Mouse (Mus musculus) heart, embryonic 13.5 days (tissue): ENCODE measurements around the gene Smg7. TPM values are rescaled to one million over a fixed set of nuclear protein-coding genes. Genes with fewer than 3 reads are reported as not detected.
A peak's percentile ranks its signal among the peaks of the same experiment; 100 is the strongest.

Source experiments
- ATAC-seq: fragments of 200-750 bp; cut with Nextera tagmentation; 2 replicates; pipeline ENCODE4 v1.8.0; 2017; ENCODE audit warnings: moderate TSS enrichment; ENCODE audit not compliant: insufficient number of reproducible peaks, low FRiP score, low TSS enrichment; ENCODE audit errors: extremely low read depth
- H3K27ac ChIP-seq: fragments of 300-500 bp; sonication (generic); replicated peaks from 2 replicates; pipeline ENCODE4 v1.5.1; 2015; ENCODE audit warnings: moderate library complexity, mild to moderate bottlenecking, inconsistent platforms
- H3K27me3 ChIP-seq: fragments of 300-500 bp; sonication (generic); replicated peaks from 2 replicates; pipeline ENCODE4 v1.6.1; 2015; ENCODE audit warnings: mild to moderate bottlenecking, inconsistent platforms
- H3K36me3 ChIP-seq: fragments of 300-500 bp; sonication (generic); 2 replicates; pipeline ENCODE4 v1.6.1; 2015; ENCODE audit warnings: mild to moderate bottlenecking, inconsistent platforms
- H3K4me1 ChIP-seq: fragments of 300-500 bp; sonication (generic); 2 replicates; pipeline ENCODE4 v1.6.1; 2015; ENCODE audit warnings: inconsistent platforms
- H3K4me2 ChIP-seq: fragments of 300-500 bp; sonication (generic); 2 replicates; pipeline ENCODE4 v1.6.1; 2015; ENCODE audit warnings: inconsistent platforms, mild to moderate bottlenecking, moderate library complexity
- H3K4me3 ChIP-seq: fragments of 300-500 bp; sonication (generic); 2 replicates; pipeline ENCODE4 v1.5.1; 2015; ENCODE audit warnings: moderate library complexity, mild to moderate bottlenecking, inconsistent platforms
- H3K9ac ChIP-seq: fragments of 300-500 bp; sonication (generic); 2 replicates; pipeline ENCODE4 v1.6.1; 2015; ENCODE audit warnings: inconsistent platforms, mild to moderate bottlenecking, moderate library complexity
- H3K9me3 ChIP-seq: fragments of 300-500 bp; sonication (generic); 2 replicates; pipeline ENCODE4 v1.6.1; 2016; ENCODE audit warnings: inconsistent platforms
- WGBS: fragments of 180-500 bp; shearing (Covaris S2); methylation state at CpG from one replicate; pipeline ENCODE4 v1.1.7; 2015; ENCODE audit warnings: mixed read lengths; 5-methylcytosine and 5-hydroxymethylcytosine counted together
- polyA plus RNA-seq: library from polyadenylated mRNA; unstranded; fragments of >200 nt; fragmentation: Nextera tagmentation; extraction: Ambion mirVana; gene quantifications from 2 replicates; pipeline ENCODE4 v1.2.1, GENCODE M21; 2015

Gene Smg7
- 22.3 and 22.4 TPM in 2 replicates for polyA plus RNA-seq

GRCm38 (mm10) chr1:152901765-152902664 lies at the start of gene Smg7:
Smg7 (minus strand) TSS chr1:152902646.
- peaks cover 29% of the 10 kb centered on the region for H3K4me1 ChIP-seq
- H3K9ac ChIP-seq, result peak within 1 kb of the TSS; percentile 99
- H3K36me3 ChIP-seq, result no peaks in the 10 kb centered on the region; the same call in 1 of the 2 replicates
- H3K27me3 ChIP-seq, result no peaks in the 10 kb centered on the region
- H3K27ac ChIP-seq, result peak within 1 kb of the TSS; percentile 99
- under 1% methylated on average over 84 of the region's 93 CpGs for WGBS
- peak within 1 kb of the TSS; percentile 96 for H3K4me3 ChIP-seq
- H3K4me2 ChIP-seq, result peak within 1 kb of the TSS; percentile 100
- peak; percentile 50 for ATAC-seq
- H3K9me3 ChIP-seq, result no peaks in the 10 kb centered on the region

- 46% methylated on average over 4 of the region's 4 CpGs for WGBS
- Histone ChIP-seq H3K9me3 (no peaks in the 10 kb centered on the region), H3K27ac (no peak overlapping the region), H3K4me3 (no peak overlapping the region), H3K9ac (no peak overlapping the region), H3K4me1 (no peaks in the 10 kb centered on the region), H3K27me3 (peaks cover 3% of the 10 kb centered on the region; the same call in 1 of the 2 replicates), H3K4me2 (no peak overlapping the region), H3K36me3 (no peaks in the 10 kb centered on the region)
- ATAC-seq, result no peak
These were observed 40.5 kb upstream of the Smg7 start for GRCm38 (mm10) chr1:152942977-152943376.

GRCm38 (mm10) chr1:152936365-152936764 lies 33.9 kb upstream of the Smg7 start:
- Histone ChIP-seq H3K27ac (no peak overlapping the region), H3K9me3 (no peaks in the 10 kb centered on the region), H3K4me1 (no peaks in the 10 kb centered on the region), H3K27me3 (no peaks in the 10 kb centered on the region), H3K4me3 (no peak overlapping the region), H3K4me2 (no peak overlapping the region), H3K9ac (no peak overlapping the region), H3K36me3 (no peaks in the 10 kb centered on the region)
- ATAC-seq, result no peak
- 58% methylated on average over 5 of the region's 5 CpGs for WGBS

- no peaks in the 10 kb centered on the region for H3K9me3 ChIP-seq
- 75% methylated on average over 6 of the region's 6 CpGs for WGBS
These were observed 33.0 kb upstream of the Smg7 start for GRCm38 (mm10) chr1:152935476-152935875.

GRCm38 (mm10) chr1:152933962-152934361 lies 31.5 kb upstream of the Smg7 start:
- no peaks in the 10 kb centered on the region for H3K36me3 ChIP-seq
- no peak overlapping the region for H3K27ac ChIP-seq
- no peaks in the 10 kb centered on the region for H3K4me1 ChIP-seq
- no peaks in the 10 kb centered on the region for H3K9me3 ChIP-seq
- no peak overlapping the region for H3K9ac ChIP-seq
- H3K4me2 ChIP-seq, result peak overlapping the region; percentile 3; the same call in 1 of the 2 replicates
- ATAC-seq, result no peak
- H3K4me3 ChIP-seq, result no peak overlapping the region
- no peaks in the 10 kb centered on the region for H3K27me3 ChIP-seq
- 55% methylated on average over 11 of the region's 11 CpGs for WGBS

More at GRCm38 (mm10) chr1:152935476-152935875, 33.0 kb upstream of the Smg7 start:
- H3K4me1 ChIP-seq, result no peaks in the 10 kb centered on the region
- no peaks in the 10 kb centered on the region for H3K36me3 ChIP-seq
- no peak overlapping the region for H3K4me2 ChIP-seq
- H3K27ac ChIP-seq, result no peak overlapping the region
- H3K4me3 ChIP-seq, result no peak overlapping the region
- H3K27me3 ChIP-seq, result no peaks in the 10 kb centered on the region
- ATAC-seq, result no peak
- H3K9ac ChIP-seq, result no peak overlapping the region

GRCm38 (mm10) chr1:152921786-152922185 lies 19.3 kb upstream of the Smg7 start:
- Histone ChIP-seq H3K4me2 (no peak overlapping the region), H3K27ac (no peak overlapping the region), H3K4me1 (0 out of 2 replicates have a peak, but pooled peaks cover 5% of the 10 kb centered on the region), H3K36me3 (no peaks in the 10 kb centered on the region), H3K9ac (no peak overlapping the region), H3K9me3 (no peaks in the 10 kb centered on the region), H3K4me3 (no peak overlapping the region), H3K27me3 (no peaks in the 10 kb centered on the region)
- no peak for ATAC-seq
- WGBS, result 67% methylated on average over 3 of the region's 3 CpGs

GRCm38 (mm10) chr1:152917626-152918025 lies 15.2 kb upstream of the Smg7 start:
- H3K4me1 ChIP-seq, result peaks cover 11% of the 10 kb centered on the region
- 73% methylated on average over 4 of the region's 4 CpGs for WGBS
- no peaks in the 10 kb centered on the region for H3K36me3 ChIP-seq
- H3K9ac ChIP-seq, result no peak overlapping the region
- ATAC-seq, result no peak
- H3K27ac ChIP-seq, result no peak overlapping the region
- H3K27me3 ChIP-seq, result no peaks in the 10 kb centered on the region
- no peak overlapping the region for H3K4me3 ChIP-seq
- no peak overlapping the region for H3K4me2 ChIP-seq
- H3K9me3 ChIP-seq, result no peaks in the 10 kb centered on the region

- no peaks in the 10 kb centered on the region for H3K27me3 ChIP-seq
- no peak for ATAC-seq
- no peaks in the 10 kb centered on the region for H3K9me3 ChIP-seq
- H3K36me3 ChIP-seq, result no peaks in the 10 kb centered on the region
- H3K9ac ChIP-seq, result no peak overlapping the region
- H3K4me2 ChIP-seq, result no peak overlapping the region
- H3K4me3 ChIP-seq, result no peak overlapping the region
- peaks cover 11% of the 10 kb centered on the region for H3K4me1 ChIP-seq
- 47% methylated on average over 5 of the region's 5 CpGs for WGBS
- H3K27ac ChIP-seq, result no peak overlapping the region
These were observed 14.5 kb upstream of the Smg7 start for GRCm38 (mm10) chr1:152916936-152917335.

GRCm38 (mm10) chr1:152915766-152916165 lies 13.3 kb upstream of the Smg7 start:
- Histone ChIP-seq H3K9me3 (no peaks in the 10 kb centered on the region), H3K9ac (no peak overlapping the region), H3K4me1 (peaks cover 11% of the 10 kb centered on the region), H3K27ac (no peak overlapping the region), H3K36me3 (no peaks in the 10 kb centered on the region), H3K4me2 (no peak overlapping the region), H3K27me3 (no peaks in the 10 kb centered on the region), H3K4me3 (no peak overlapping the region)
- WGBS, result 52% methylated on average over 5 of the region's 5 CpGs
- no peak for ATAC-seq

GRCm38 (mm10) chr1:152913483-152914460 lies 11.3 kb upstream of the Smg7 start:
- WGBS, result 50% methylated on average over 6 of the region's 6 CpGs
- no peaks in the 10 kb centered on the region for H3K9me3 ChIP-seq
- ATAC-seq, result no peak
- H3K27ac ChIP-seq, result no peak overlapping the region
- H3K9ac ChIP-seq, result no peak overlapping the region
- H3K36me3 ChIP-seq, result no peaks in the 10 kb centered on the region
- no peaks in the 10 kb centered on the region for H3K27me3 ChIP-seq
- H3K4me3 ChIP-seq, result no peak overlapping the region
- H3K4me1 ChIP-seq, result peaks cover 11% of the 10 kb centered on the region
- no peak overlapping the region for H3K4me2 ChIP-seq

- no peak for ATAC-seq
- no peaks in the 10 kb centered on the region for H3K9me3 ChIP-seq
- WGBS, result under 1% methylated on average over 14 of the region's 14 CpGs
- H3K27ac ChIP-seq, result peak overlapping the region; percentile 61
- H3K9ac ChIP-seq, result peak overlapping the region; percentile 77
- peak overlapping the region; percentile 100 for H3K4me2 ChIP-seq
- H3K4me3 ChIP-seq, result peak overlapping the region; percentile 96
- no peaks in the 10 kb centered on the region for H3K27me3 ChIP-seq
- no peaks in the 10 kb centered on the region for H3K36me3 ChIP-seq
- peaks cover 25% of the 10 kb centered on the region for H3K4me1 ChIP-seq
These were observed 2.0 kb upstream of the Smg7 start for GRCm38 (mm10) chr1:152904469-152904868.
